Mouse (Mus musculus) E14TG2a.4 (cell line): ENCODE results near the gene Fbxo28.

Experiments used
- CTCF ChIP-seq: conservative IDR thresholded peaks from 2 replicates; pipeline ENCODE4 v1.5.1; 2014; ENCODE audit warnings: low read length
- NANOG ChIP-seq: IDR thresholded peaks from 2 replicates; pipeline ENCODE4 v1.6.1; 2014; ENCODE audit warnings: borderline replicate concordance, low read length, mixed read lengths
- POU5F1 ChIP-seq: IDR thresholded peaks from 2 replicates; pipeline ENCODE4 v1.6.1; 2014; ENCODE audit warnings: low read length, borderline replicate concordance

DNA sequence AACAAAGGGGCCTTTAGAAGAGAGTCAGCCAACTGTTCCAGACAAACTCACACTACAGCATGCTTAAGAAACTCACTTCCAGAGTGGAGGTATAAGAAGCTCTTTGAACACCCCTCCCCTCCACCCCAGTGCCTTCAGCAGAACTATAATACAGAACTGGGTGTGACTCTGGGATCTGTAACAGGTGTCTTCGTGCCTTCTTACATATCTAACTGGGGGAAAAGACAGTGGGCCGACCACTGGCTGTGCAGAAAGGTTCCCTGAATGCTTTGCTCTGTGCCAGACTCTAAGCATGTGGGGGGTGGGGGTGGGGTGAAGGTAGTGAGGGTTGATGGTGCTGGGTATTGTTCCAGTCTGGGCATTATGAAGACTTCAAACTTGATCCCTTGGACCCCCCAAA, 52.8 kb downstream of the Fbxo28 start:
- no peak for TF ChIP-seq CTCF
- TF ChIP-seq NANOG, result no peak
- no peak for TF ChIP-seq POU5F1
